Mouse (Mus musculus): ENCODE results near the gene Fundc1. TPM values are rescaled to one million over a fixed set of nuclear protein-coding genes. Genes with fewer than 3 reads are reported as not detected.

The Fundc1 gene
- polyA plus RNA-seq, 1 experiment from 2014 or later = 50.3 TPM

- H3K4me3 ChIP-seq (ENCODE audit: low read depth, low read length) = no peak overlapping the region
- H3K9ac ChIP-seq (ENCODE audit: low read length) = no peak overlapping the region
- no peaks in the 10 kb centered on the region for H3K36me3 ChIP-seq (ENCODE audit: control insufficient read depth, insufficient read depth, low read length)
- no peak overlapping the region for H3K4me2 ChIP-seq
- no peaks in the 10 kb centered on the region for H3K9me3 ChIP-seq (ENCODE audit: control insufficient read depth, low read length)
- H3K27me3 ChIP-seq (ENCODE audit: control insufficient read depth, insufficient read depth, low read length) = no peaks in the 10 kb centered on the region
- ATAC-seq (ENCODE audit: low FRiP score) = no peak
- no peak overlapping the region; the same call in 1 of the 2 replicates for H3K27ac ChIP-seq (ENCODE audit: low read depth, low read length)
- no peak for DNase-seq (ENCODE audit: low spot score, missing footprints)
- 0 out of 2 replicates have a peak, but pooled peaks cover 2% of the 10 kb centered on the region for H3K4me1 ChIP-seq (ENCODE audit: control insufficient read depth, insufficient read depth, low read length)
Measured at GRCm38 (mm10) chrX:17520086-17520485, 52.0 kb downstream of the Fundc1 start.

GRCm38 (mm10) chrX:17514012-17514411 is 58.1 kb downstream of the Fundc1 start:
- Histone ChIP-seq H3K36me3 (ENCODE audit: control insufficient read depth, insufficient read depth, low read length) (no peaks in the 10 kb centered on the region), H3K9ac (ENCODE audit: low read length) (no peak overlapping the region), H3K4me1 (ENCODE audit: control insufficient read depth, insufficient read depth, low read length) (no peaks in the 10 kb centered on the region), H3K4me3 (ENCODE audit: low read depth, low read length) (no peak overlapping the region), H3K27me3 (ENCODE audit: control insufficient read depth, insufficient read depth, low read length) (no peaks in the 10 kb centered on the region), H3K4me2 (no peak overlapping the region), H3K9me3 (ENCODE audit: control insufficient read depth, low read length) (no peaks in the 10 kb centered on the region), H3K27ac (ENCODE audit: low read depth, low read length) (no peak overlapping the region)
- 67% methylated on average over 3 of the region's 3 CpGs for WGBS
- DNase-seq (ENCODE audit: low spot score, missing footprints) (no peak), ATAC-seq (ENCODE audit: low FRiP score) (no peak)

DNA sequence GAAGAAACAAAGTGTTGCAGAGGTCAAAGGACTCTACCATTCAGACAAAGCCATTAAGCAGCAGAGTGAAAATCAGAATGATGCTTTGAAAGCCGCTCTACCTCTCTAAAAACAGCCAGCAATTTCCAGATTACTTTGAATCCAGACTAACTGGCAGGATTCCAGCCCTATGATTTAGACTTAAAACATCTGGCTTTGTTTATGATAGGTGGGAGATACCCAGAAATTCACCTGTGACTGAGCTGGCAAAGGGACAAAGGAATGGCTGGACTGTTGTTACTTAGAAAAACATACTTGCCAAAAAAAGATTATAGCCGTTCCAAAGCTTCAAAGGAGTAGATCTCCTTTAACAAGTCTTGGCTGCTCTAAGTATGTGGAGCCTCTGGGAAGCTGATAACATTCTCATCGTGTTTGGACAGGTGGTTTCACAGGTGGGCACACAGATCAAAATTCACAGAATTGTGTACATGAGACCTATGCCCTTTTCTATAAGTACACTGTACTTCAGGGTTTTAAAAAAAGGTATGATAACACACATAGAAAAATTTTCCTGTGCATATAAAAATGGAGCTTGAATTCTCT is 60.0 kb downstream of the Fundc1 start:
- Histone ChIP-seq H3K36me3 (ENCODE audit: control insufficient read depth, insufficient read depth, low read length) (no peaks in the 10 kb centered on the region), H3K4me2 (no peak overlapping the region), H3K9me3 (ENCODE audit: control insufficient read depth, low read length) (no peaks in the 10 kb centered on the region), H3K9ac (ENCODE audit: low read length) (no peak overlapping the region), H3K4me1 (ENCODE audit: control insufficient read depth, insufficient read depth, low read length) (no peaks in the 10 kb centered on the region), H3K27ac (ENCODE audit: low read depth, low read length) (no peak overlapping the region), H3K27me3 (ENCODE audit: control insufficient read depth, insufficient read depth, low read length) (no peaks in the 10 kb centered on the region), H3K4me3 (ENCODE audit: low read depth, low read length) (no peak overlapping the region)
- no peak for ATAC-seq (ENCODE audit: low FRiP score)
- WGBS = 65% methylated on average over 3 of the region's 3 CpGs
- no peak for DNase-seq (ENCODE audit: low spot score, missing footprints)

Data from midbrain, embryonic 11.5 days (tissue).